Mouse (Mus musculus) mature B cell (primary cell): Measurements from ENCODE around the gene Gm6034.
"Not testable (repeated sequence)": the region's sequence is repeated elsewhere in the genome, so short reads cannot be mapped to it uniquely, and the experiment has no call there.

Source experiments
- in situ Hi-C: fragments of 300-500 bp; cut with MboI; formaldehyde crosslinking; loops from 2 replicates; pipeline ENCODE4 v1.14.3; 2019

Gm6034 gene

DNA sequence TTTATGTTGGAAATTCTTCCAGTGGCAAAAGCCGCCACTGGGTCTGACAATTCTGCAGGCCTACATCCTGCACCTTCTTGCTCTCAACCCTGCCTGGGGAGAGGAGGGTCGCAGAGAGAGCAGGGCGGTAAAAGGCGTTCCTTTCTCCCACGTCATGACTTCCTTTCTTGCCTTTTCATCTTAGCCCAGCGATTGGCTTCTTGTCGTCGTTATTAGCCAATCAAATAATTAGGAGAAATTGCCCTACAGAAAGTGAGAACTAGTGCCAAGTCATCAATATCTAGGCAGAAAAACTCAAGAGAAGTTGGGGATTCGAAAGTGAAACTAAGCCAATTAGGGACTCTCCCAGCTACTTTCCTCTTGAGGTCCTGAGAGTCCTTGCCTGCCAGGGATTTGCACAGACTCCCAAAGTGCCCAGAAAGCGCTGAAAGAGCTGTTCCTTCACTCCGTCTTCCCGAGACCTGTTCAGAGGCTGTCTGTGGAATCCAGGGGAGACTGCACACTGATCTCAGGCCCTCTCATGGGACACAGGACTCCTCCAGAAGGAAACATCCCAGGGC is at the start of gene Gm6034, which contains the start of gene H2-T22:
TSS of gene Gm6034 (plus strand) at position 352 of the 560 bp plus-strand sequence.
TSS of gene H2-T22 (minus strand) at position 138 of the 560 bp plus-strand sequence.
- in situ Hi-C loops: loop anchor here (10.0 kb wide), 1 partner anchor 48 kb away; no protein-coding TSS in a partner anchor

DNA sequence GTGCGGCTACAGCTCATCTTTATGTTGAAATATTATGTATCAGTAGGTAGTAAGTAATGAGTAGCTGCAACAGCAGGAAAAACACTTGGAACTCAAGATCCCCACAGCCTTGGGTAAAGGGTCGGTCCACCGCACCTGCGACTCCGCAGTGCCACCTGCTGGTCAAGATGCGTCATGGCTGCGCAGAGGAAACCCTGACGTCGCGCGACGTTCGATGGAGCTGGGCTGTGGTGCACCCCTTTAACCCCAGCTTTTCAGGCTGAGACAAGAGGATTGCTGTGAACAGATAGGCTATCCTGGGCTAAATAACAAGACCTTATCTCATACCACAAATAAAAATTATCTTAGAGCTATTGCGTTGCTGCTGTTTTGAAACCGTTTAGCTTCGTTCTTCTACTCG is 49.1 kb upstream of the Gm6034 start:
- in situ Hi-C loops: loop anchor here (10.0 kb wide), 2 partner anchors 51 to 159 kb away; partner anchors contain the start of genes Gm6034, H2-T22 and Tubb5

- in situ Hi-C loops: loop anchor here (10.0 kb wide), 2 partner anchors 50 to 160 kb away; partner anchors contain the start of genes Gm6034, H2-T22 and Tubb5
Measured at GRCm38 (mm10) chr17:35994175-35994878, 48.4 kb upstream of the Gm6034 start.

DNA sequence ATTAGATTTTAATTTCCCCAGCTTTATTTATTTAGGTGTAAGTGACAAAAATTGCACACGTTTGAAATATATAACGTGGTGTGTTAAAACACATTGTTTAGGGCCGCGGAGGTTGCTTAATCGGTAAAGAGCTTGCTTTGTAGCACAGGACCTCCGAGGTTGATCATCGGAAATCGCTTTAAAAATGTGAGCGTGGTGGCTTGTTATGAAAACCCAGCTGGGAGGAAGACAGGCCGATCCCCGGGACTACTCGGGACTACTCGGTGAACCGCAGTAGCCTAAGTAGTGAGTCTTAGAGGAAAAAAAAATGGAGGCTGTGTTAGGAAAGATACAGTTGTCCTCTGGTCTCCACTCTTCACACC is 47.9 kb upstream of the Gm6034 start:
- in situ Hi-C loops: loop anchor here (10.0 kb wide), 2 partner anchors 50 to 160 kb away; partner anchors contain the start of genes Gm6034, H2-T22 and Tubb5

DNA sequence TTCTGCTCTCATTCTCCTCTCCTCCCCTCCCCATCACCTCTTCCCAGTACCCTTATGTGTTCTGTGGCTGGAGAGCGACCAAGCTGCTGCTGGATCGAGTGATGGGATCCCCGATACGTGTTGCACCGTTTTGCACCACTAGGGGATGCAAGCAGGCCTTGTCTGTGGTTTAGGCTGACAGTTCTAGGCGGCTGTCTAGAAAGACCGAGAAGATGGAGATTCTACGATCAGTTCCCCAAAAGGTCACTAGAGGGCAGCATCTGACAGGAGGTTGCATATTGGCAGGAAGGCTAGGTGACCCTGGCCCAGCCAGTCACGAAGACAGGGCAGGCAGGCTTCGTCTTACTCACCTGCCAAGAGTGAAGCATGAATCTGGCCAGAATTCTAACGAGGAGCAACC is 45.8 kb upstream of the Gm6034 start:
- in situ Hi-C loops: loop anchor here (10.0 kb wide), 2 partner anchors 48 to 162 kb away; partner anchors contain the start of genes Gm6034, H2-T22 and Tubb5

DNA sequence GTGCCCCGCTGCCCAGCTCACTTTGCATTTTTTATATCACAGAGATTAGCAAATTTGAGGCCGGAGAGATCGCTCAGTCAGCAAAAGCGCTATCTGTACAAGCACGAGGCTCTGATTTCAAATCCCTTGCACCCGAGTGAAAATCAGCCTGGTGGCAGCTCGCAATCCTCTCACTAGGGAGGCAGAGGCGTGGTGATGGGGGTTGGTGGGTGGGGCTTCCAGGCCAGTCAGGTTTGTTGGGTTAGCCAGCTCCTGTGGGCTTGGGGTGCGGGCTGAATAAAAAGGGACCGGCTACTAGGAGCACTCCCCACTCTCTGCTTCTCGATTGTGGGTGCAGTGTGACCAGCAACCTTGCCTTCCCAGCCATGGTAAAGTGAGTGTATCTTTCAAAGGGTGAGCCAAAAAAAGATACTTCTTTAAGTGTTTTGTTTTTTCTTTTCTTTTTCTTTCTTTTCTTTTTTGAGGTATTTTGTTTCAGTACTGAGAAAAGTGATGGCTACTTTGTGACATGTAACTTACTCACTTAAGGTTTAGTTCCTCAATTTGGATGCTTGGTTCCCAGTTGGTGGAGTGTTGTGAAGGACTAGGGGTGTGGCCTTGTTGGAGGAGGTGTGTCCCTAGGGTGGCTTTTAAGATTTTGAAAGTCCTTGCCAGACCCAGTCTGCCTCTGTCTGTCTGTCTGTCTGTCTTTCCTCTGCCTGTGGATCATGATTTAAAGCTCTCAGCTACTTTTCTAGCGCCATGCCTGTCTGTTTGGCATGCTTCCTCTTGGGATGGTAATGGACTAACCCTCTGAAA is 44.8 kb upstream of the Gm6034 start:
- in situ Hi-C loops: loop anchor here (10.0 kb wide), 2 partner anchors 47 to 163 kb away; partner anchors contain the start of genes Gm6034, H2-T22 and Tubb5

DNA sequence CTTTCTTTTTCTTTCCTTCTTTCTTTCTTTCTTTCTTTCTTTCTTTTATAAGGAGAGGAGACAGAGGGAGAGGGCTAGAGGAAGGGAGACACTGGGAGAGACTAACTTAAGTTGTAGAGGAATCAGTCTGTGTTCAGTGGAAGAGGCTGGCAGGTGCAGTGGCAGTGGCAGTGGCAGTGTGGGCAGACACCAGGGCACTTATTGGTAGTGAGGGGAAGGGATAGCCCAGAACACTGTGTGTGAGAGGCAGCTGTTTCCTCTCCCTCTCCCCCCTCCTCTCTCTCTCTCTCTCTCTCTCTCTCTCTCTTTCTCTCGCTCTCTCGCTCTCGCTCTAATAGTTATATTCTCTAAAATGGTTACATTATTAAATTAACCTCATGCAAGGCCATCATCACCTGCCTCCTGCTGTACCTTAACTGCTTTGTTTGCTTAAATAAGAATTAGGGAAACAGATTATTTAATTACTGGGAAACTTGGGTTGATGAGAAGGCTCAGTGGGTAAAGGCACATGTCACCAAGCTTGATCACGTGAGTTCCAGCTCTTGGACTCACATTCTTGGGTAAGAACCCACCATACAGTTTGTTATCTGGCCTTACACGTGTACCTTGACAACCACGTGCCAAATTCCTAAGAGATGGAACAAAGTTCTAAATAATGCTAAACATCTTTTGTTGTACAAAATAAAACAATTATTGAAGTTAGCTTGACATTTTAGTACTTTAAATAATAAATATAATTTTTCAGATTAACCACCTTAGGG is 44.0 kb upstream of the Gm6034 start:
- in situ Hi-C loops: loop anchor here (10.0 kb wide), 2 partner anchors 46 to 164 kb away; partner anchors contain the start of genes Gm6034, H2-T22 and Tubb5

DNA sequence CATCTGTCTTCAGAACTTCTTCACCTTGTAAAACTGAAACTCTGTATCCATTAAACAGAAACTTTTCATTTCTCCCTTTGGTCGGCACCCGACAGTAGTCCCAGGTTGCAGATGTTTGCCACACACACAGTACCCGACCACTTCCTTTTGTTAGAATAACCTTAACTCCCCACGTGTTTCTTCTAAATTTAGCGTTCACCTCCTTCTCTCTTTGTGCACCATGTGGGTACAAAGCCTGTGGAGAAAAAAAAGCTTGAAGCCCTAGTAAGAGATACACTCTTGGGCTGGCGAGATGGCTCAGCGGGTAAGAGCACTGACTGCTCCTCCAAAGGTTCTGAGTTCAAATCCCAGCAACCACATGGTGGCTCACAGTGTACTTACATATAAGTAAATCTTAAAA is 43.4 kb upstream of the Gm6034 start:
- in situ Hi-C loops: loop anchor here (10.0 kb wide), 2 partner anchors 45 to 165 kb away; partner anchors contain the start of genes Gm6034, H2-T22 and Tubb5

GRCm38 (mm10) chr17:36000349-36000748 is 42.4 kb upstream of the Gm6034 start:
- in situ Hi-C loops: no loop called here

DNA sequence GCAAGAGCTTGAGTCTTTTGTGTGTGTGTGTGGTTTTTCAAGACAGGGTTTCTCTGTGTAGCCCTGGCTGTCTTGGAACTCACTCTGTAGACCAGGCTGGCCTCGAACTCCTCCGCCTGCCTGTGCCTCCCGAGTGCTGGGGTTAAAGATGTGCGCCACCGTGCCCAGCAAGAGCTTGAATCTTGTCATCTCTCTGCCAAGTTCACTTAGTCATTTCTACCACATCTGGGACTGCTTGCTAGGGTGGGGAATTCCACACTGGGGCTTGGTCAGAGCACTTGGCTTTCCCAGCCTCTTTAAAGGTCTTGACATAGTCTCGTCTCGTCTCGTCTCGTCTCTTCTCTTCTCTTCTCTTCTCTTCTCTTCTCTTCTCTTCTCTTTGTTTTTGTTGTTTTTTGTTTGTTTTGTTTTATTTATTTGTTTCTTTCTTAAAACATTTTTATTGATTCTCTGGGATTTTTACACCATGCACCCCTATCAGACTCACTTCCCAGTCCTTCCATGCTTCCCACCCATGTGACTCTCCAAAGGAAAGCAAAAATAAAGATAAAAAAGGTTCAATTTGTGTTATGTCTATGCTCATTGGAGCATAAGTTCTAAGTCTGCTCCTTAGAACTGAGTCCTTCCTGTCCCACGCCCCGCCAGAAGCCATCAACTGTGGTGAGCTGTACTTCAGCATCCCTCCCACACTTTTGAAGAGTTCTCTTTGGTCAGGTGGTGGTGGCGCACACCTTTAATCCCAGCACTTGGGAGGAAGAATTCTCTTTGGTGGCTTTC is 41.5 kb upstream of the Gm6034 start:
- in situ Hi-C loops: no loop called here

DNA sequence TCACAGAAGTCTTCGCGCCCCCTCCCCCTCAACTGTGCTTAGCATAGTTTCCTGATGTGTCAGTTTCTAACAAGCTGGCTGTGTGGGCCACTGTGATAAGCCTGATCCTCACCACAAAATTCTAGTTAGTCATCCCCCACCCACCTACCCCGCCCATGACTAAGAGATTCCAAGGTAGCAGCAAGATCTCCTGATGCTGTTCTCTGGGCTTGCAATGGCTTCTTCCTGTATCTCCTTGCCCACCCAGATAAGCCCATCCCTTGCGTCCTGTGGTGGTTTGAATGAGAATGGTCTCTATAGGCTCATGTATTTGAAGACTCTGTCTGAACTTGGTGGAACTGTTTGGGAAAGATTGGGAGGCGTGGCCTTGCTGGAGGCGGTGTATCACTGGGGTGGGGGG is 40.8 kb upstream of the Gm6034 start:
- in situ Hi-C loops: no loop called here

DNA sequence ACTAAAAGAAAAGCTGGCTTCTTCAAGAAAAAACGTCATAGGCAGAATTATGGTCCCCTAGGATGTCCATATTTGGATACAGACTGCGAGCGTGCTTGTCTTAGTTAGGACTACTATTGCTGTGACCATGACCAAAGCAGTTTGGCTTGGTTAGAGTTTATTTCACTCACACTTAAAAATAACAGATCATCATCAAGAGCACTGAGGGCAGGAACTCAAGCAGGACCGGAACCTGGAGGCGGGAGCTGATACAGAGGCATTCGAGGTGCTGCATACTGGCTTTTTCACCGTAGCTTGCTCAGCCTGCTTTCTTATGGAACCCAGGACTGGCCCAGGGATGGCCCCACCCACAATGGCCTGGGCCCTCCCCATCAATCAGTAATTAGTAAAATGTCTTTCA is 39.4 kb upstream of the Gm6034 start:
- in situ Hi-C loops: no loop called here

DNA sequence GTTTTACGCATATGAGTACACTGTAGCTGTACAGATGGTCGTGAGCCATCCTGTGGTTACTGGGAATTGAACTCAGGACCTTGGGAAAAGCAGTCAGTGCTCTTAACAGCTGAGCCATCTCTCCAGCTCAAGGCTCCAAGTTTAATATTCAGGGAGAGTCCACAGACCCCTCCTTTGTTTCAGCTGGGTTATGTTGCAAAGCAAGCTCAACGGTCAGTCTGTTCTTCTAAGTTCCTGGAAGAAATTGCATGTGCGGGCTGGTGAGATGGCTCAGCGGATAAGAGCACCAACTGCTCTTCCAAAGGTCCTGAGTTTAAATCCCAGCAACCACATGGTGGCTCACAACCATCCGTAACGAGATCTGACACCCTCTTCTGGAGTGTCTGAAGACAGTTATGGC is 38.4 kb upstream of the Gm6034 start:
- in situ Hi-C loops: not testable (repeated sequence)

DNA sequence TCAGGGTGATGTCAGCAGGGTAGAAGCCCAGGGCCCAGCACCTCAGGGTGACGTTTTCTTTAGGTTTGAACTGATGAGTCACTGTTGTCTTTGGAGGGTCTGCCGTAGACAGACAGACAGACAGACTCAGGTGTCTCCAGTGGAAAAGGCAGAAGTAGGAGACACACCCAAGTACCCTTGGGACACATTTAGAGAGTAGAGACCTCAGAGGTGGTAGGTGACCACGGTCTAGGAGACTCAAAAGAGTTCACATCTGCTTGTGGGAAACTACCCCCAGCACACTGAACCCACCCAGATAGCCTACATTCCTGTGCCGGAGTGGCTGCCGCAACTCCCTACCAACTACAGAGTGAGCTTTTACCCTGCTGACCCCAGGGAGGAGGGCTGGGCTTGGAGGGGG is 27.8 kb upstream of the Gm6034 start:
- in situ Hi-C loops: no loop called here

DNA sequence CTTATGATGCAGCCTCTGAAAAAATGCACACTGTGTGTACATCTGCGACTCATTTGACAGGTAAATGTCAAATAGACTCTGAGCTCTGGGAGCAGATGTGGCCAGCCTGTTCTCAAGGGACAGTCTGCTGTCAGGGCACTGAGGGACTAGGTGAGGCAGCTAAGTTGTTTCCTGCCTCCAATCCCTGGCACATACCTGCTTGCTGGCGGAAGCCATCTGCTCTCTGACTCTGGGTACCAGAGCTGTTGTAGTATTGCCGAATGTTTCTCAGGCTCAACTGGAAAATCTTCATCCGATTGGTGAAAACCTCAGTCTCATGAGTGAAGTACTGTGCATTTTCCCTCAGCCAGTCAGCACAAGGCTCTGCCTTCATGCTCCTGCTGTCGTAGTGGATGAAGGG is 25.7 kb upstream of the Gm6034 start:
- in situ Hi-C loops: no loop called here

GRCm38 (mm10) chr17:36018979-36019378 is 23.8 kb upstream of the Gm6034 start:
- in situ Hi-C loops: no loop called here

DNA sequence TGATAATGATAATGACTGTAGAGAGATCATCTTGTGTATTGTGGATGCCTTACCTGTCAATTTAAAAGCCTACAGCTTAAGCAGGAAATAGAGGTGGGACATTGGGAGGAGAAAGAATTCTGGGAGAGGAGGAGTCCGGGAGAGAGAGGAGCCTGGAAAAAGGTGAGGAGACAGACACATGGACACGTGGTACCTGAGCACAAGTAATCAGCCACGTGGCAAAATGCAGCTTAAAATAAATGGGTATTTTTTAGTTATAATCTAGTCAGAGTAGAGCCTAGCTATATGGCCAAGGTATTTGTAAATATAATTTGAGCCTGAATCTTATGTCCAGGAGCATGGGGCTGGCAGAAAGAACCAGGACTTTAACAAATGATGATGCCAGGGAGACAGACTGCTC is 23.2 kb upstream of the Gm6034 start:
- in situ Hi-C loops: no loop called here

DNA sequence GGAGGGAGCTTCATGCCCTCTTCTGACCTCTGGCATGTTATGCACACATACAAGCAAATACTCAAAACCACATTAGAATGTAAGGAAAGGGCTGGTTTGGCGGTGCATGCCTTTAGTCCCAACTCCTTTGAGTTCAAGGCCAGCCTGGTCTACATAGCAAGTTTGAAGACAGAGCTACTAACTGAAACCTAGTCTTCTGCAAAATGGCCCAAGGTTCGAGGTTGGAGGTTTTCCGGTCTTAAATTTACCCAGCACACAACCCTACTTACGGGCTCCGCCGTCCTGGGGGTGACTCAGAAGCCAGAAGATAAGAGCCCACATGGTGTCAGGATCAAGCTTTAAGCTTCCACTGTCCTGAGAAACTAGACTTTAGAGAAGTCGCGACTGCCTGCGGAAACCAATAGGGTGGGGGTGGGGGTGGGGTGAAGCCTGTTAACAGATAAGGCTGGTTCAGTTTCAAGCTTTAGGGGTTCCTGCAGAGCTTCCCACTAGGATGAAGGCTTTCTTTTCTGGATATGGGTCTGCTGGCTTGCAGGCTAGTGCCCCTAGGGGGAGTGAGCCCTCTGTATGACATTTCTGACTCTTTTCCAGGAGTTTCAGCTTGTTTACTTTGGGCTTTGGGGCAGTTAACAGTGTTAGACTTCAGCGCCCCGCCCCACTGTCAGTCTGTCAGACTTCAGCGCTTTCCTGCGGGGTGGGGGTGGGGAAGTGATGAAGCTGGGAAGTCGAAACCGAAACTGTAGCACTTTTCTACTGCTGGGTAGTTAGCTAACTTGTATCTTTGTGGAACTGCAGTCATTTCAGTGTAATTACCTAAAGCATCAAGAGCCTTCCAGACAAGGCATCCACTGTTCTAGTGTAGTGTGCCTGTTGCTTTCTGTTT is 22.3 kb upstream of the Gm6034 start, which contains the start of gene H2-T24:
TSS of gene H2-T24 (minus strand) at position 370 of the 883 bp plus-strand sequence.
- in situ Hi-C loops: no loop called here

DNA sequence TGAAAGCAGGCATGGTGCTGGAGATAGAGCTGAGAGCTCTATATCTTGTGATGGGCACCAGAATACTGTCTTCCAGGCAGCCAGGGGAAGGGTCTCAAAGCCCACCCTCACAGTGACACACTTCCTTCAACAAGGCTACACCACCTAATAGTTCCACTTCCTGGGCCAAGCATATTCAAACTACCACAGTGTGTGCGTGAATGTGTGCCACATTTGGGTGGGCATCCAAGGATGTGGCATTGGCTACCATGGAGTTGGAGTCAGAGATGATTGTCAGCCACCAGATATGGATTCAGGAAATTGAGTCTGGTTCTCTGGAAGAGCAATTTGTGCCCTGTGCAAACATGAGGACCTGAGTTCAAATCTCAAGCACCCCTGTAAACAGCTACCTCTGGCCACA is 21.5 kb upstream of the Gm6034 start:
- in situ Hi-C loops: no loop called here
